Mouse (Mus musculus): Measurements from ENCODE around the gene Xrcc4. TPM values are rescaled to one million over a fixed set of nuclear protein-coding genes. Genes with fewer than 3 reads are reported as not detected.
"Not testable (repeated sequence)": the region's sequence is repeated elsewhere in the genome, so short reads cannot be mapped to it uniquely, and the experiment has no call there.

The Xrcc4 gene
- polyA plus RNA-seq, 1 experiment from 2014 or later = 11.8 TPM

GRCm38 (mm10) chr13:89780276-89780675 lies 309.1 kb downstream of the Xrcc4 start:
- no peak for DNase-seq (ENCODE audit: low spot score)
- WGBS = 50% methylated on average over 3 of the region's 3 CpGs
- no peak for ATAC-seq (replicated peaks; ENCODE audit: low FRiP score)
- no peaks in the 10 kb centered on the region for H3K27me3 ChIP-seq (ENCODE audit: control insufficient read depth, insufficient read depth, low read length)
- H3K4me1 ChIP-seq (replicated peaks; ENCODE audit: control insufficient read depth, insufficient read depth, low read length) = peaks cover 2% of the 10 kb centered on the region; the same call in 1 of the 2 replicates
- no peak overlapping the region for H3K27ac ChIP-seq (ENCODE audit: low read depth, low read length)
- H3K4me2 ChIP-seq (ENCODE audit: low read depth, low read length, severe bottlenecking) = no peak overlapping the region
- H3K9ac ChIP-seq (ENCODE audit: low read length) = no peak overlapping the region
- H3K36me3 ChIP-seq (ENCODE audit: control insufficient read depth, insufficient read depth, low read length) = no peaks in the 10 kb centered on the region
- H3K9me3 ChIP-seq (ENCODE audit: control insufficient read depth, low read length) = no peaks in the 10 kb centered on the region
- H3K4me3 ChIP-seq (ENCODE audit: low read depth, low read length) = no peak overlapping the region

GRCm38 (mm10) chr13:89779208-89779911 lies 310.0 kb downstream of the Xrcc4 start:
- 0 out of 2 replicates have a peak overlapping the region, but pooled peaks have one; percentile 51 for H3K27ac ChIP-seq (ENCODE audit: low read depth, low read length)
- peak; percentile 79 for ATAC-seq (replicated peaks; ENCODE audit: low FRiP score)
- peak; percentile 69 for DNase-seq (ENCODE audit: low spot score)
- H3K27me3 ChIP-seq (ENCODE audit: control insufficient read depth, insufficient read depth, low read length) = no peaks in the 10 kb centered on the region
- H3K4me1 ChIP-seq (replicated peaks; ENCODE audit: control insufficient read depth, insufficient read depth, low read length) = peaks cover 2% of the 10 kb centered on the region; the same call in 1 of the 2 replicates
- H3K9me3 ChIP-seq (ENCODE audit: control insufficient read depth, low read length) = no peaks in the 10 kb centered on the region
- 58% methylated on average over 7 of the region's 7 CpGs for WGBS
- no peaks in the 10 kb centered on the region for H3K36me3 ChIP-seq (ENCODE audit: control insufficient read depth, insufficient read depth, low read length)
- no peak overlapping the region for H3K4me2 ChIP-seq (ENCODE audit: low read depth, low read length, severe bottlenecking)
- H3K9ac ChIP-seq (ENCODE audit: low read length) = no peak overlapping the region
- H3K4me3 ChIP-seq (ENCODE audit: low read depth, low read length) = no peak overlapping the region

- no peak overlapping the region for H3K27ac ChIP-seq (ENCODE audit: low read depth, low read length)
- no peaks in the 10 kb centered on the region for H3K27me3 ChIP-seq (ENCODE audit: control insufficient read depth, insufficient read depth, low read length)
- H3K4me2 ChIP-seq (ENCODE audit: low read depth, low read length, severe bottlenecking) = no peak overlapping the region
- DNase-seq (ENCODE audit: low spot score) = no peak
- 38% methylated on average over 1 of the region's 1 CpGs for WGBS
- no peaks in the 10 kb centered on the region for H3K36me3 ChIP-seq (ENCODE audit: control insufficient read depth, insufficient read depth, low read length)
- no peaks in the 10 kb centered on the region for H3K9me3 ChIP-seq (ENCODE audit: control insufficient read depth, low read length)
- peak; percentile 37; the same call in 1 of the 2 replicates for ATAC-seq (replicated peaks; ENCODE audit: low FRiP score)
- H3K4me1 ChIP-seq (replicated peaks; ENCODE audit: control insufficient read depth, insufficient read depth, low read length) = peaks cover 2% of the 10 kb centered on the region; the same call in 1 of the 2 replicates
- H3K9ac ChIP-seq (ENCODE audit: low read length) = no peak overlapping the region
- no peak overlapping the region for H3K4me3 ChIP-seq (ENCODE audit: low read depth, low read length)
Observed at GRCm38 (mm10) chr13:89777764-89778163, 311.6 kb downstream of the Xrcc4 start.

GRCm38 (mm10) chr13:89777146-89777545 lies 312.3 kb downstream of the Xrcc4 start:
- no peaks in the 10 kb centered on the region for H3K36me3 ChIP-seq (ENCODE audit: control insufficient read depth, insufficient read depth, low read length)
- H3K9me3 ChIP-seq (ENCODE audit: control insufficient read depth, low read length) = no peaks in the 10 kb centered on the region
- no peak overlapping the region for H3K4me2 ChIP-seq (ENCODE audit: low read depth, low read length, severe bottlenecking)
- WGBS = 67% methylated on average over 1 of the region's 1 CpGs
- no peak overlapping the region for H3K27ac ChIP-seq (ENCODE audit: low read depth, low read length)
- H3K4me3 ChIP-seq (ENCODE audit: low read depth, low read length) = no peak overlapping the region
- no peaks in the 10 kb centered on the region for H3K27me3 ChIP-seq (ENCODE audit: control insufficient read depth, insufficient read depth, low read length)
- ATAC-seq (replicated peaks; ENCODE audit: low FRiP score) = no peak
- peaks cover 2% of the 10 kb centered on the region; the same call in 1 of the 2 replicates for H3K4me1 ChIP-seq (replicated peaks; ENCODE audit: control insufficient read depth, insufficient read depth, low read length)
- no peak for DNase-seq (ENCODE audit: low spot score)
- no peak overlapping the region for H3K9ac ChIP-seq (ENCODE audit: low read length)

GRCm38 (mm10) chr13:89766551-89766950 lies 322.9 kb downstream of the Xrcc4 start:
- Histone ChIP-seq H3K9me3 (ENCODE audit: control insufficient read depth, low read length) (no peaks in the 10 kb centered on the region), H3K36me3 (ENCODE audit: control insufficient read depth, insufficient read depth, low read length) (no peaks in the 10 kb centered on the region), H3K4me2 (ENCODE audit: low read depth, low read length, severe bottlenecking) (no peak overlapping the region), H3K9ac (ENCODE audit: low read length) (no peak overlapping the region), H3K4me3 (ENCODE audit: low read depth, low read length) (no peak overlapping the region), H3K27me3 (ENCODE audit: control insufficient read depth, insufficient read depth, low read length) (no peaks in the 10 kb centered on the region), H3K27ac (ENCODE audit: low read depth, low read length) (no peak overlapping the region), H3K4me1 (replicated peaks; ENCODE audit: control insufficient read depth, insufficient read depth, low read length) (no peaks in the 10 kb centered on the region)
- no peak for ATAC-seq (replicated peaks; ENCODE audit: low FRiP score)
- 77% methylated on average over 1 of the region's 1 CpGs for WGBS
- no peak for DNase-seq (ENCODE audit: low spot score)

- WGBS = 95% methylated on average over 3 of the region's 3 CpGs
- ATAC-seq (replicated peaks; ENCODE audit: low FRiP score) (no peak), DNase-seq (ENCODE audit: low spot score) (no peak)
- Histone ChIP-seq H3K27ac (ENCODE audit: low read depth, low read length) (no peak overlapping the region), H3K4me1 (replicated peaks; ENCODE audit: control insufficient read depth, insufficient read depth, low read length) (no peaks in the 10 kb centered on the region), H3K36me3 (ENCODE audit: control insufficient read depth, insufficient read depth, low read length) (no peaks in the 10 kb centered on the region), H3K9me3 (ENCODE audit: control insufficient read depth, low read length) (no peaks in the 10 kb centered on the region), H3K4me3 (ENCODE audit: low read depth, low read length) (no peak overlapping the region), H3K4me2 (ENCODE audit: low read depth, low read length, severe bottlenecking) (no peak overlapping the region), H3K9ac (ENCODE audit: low read length) (no peak overlapping the region), H3K27me3 (ENCODE audit: control insufficient read depth, insufficient read depth, low read length) (no peaks in the 10 kb centered on the region)
Observed at GRCm38 (mm10) chr13:89765966-89766365, 323.4 kb downstream of the Xrcc4 start.

GRCm38 (mm10) chr13:89762339-89762738 lies 327.1 kb downstream of the Xrcc4 start:
- no peaks in the 10 kb centered on the region for H3K36me3 ChIP-seq (ENCODE audit: control insufficient read depth, insufficient read depth, low read length)
- no peaks in the 10 kb centered on the region for H3K4me1 ChIP-seq (replicated peaks; ENCODE audit: control insufficient read depth, insufficient read depth, low read length)
- H3K27me3 ChIP-seq (ENCODE audit: control insufficient read depth, insufficient read depth, low read length) = no peaks in the 10 kb centered on the region
- no peak overlapping the region for H3K27ac ChIP-seq (ENCODE audit: low read depth, low read length)
- DNase-seq (ENCODE audit: low spot score) = no peak
- WGBS = 88% methylated on average over 3 of the region's 3 CpGs
- ATAC-seq (replicated peaks; ENCODE audit: low FRiP score) = no peak
- H3K4me3 ChIP-seq (ENCODE audit: low read depth, low read length) = no peak overlapping the region
- H3K9me3 ChIP-seq (ENCODE audit: control insufficient read depth, low read length) = no peaks in the 10 kb centered on the region
- no peak overlapping the region for H3K9ac ChIP-seq (ENCODE audit: low read length)
- no peak overlapping the region for H3K4me2 ChIP-seq (ENCODE audit: low read depth, low read length, severe bottlenecking)

- no peaks in the 10 kb centered on the region for H3K27me3 ChIP-seq (ENCODE audit: control insufficient read depth, insufficient read depth, low read length)
- H3K9me3 ChIP-seq (ENCODE audit: control insufficient read depth, low read length) = no peaks in the 10 kb centered on the region
- DNase-seq (ENCODE audit: low spot score) (no peak), ATAC-seq (replicated peaks; ENCODE audit: low FRiP score) (no peak)
- no peaks in the 10 kb centered on the region for H3K4me1 ChIP-seq (replicated peaks; ENCODE audit: control insufficient read depth, insufficient read depth, low read length)
- H3K4me3 ChIP-seq (ENCODE audit: low read depth, low read length) = no peak overlapping the region
- no peak overlapping the region for H3K4me2 ChIP-seq (ENCODE audit: low read depth, low read length, severe bottlenecking)
- no peak overlapping the region for H3K9ac ChIP-seq (ENCODE audit: low read length)
- H3K27ac ChIP-seq (ENCODE audit: low read depth, low read length) = no peak overlapping the region
- no peaks in the 10 kb centered on the region for H3K36me3 ChIP-seq (ENCODE audit: control insufficient read depth, insufficient read depth, low read length)
Observed at GRCm38 (mm10) chr13:89756347-89756746, 333.1 kb downstream of the Xrcc4 start.

GRCm38 (mm10) chr13:89750562-89750961 lies 338.8 kb downstream of the Xrcc4 start:
- not testable (repeated sequence) for H3K36me3 ChIP-seq (ENCODE audit: control insufficient read depth, insufficient read depth, low read length); H3K4me3 ChIP-seq (ENCODE audit: low read depth, low read length); H3K27ac ChIP-seq (ENCODE audit: low read depth, low read length); H3K27me3 ChIP-seq (ENCODE audit: control insufficient read depth, insufficient read depth, low read length); H3K9me3 ChIP-seq (ENCODE audit: control insufficient read depth, low read length); H3K4me1 ChIP-seq (replicated peaks; ENCODE audit: control insufficient read depth, insufficient read depth, low read length); DNase-seq (ENCODE audit: low spot score); H3K4me2 ChIP-seq (ENCODE audit: low read depth, low read length, severe bottlenecking); H3K9ac ChIP-seq (ENCODE audit: low read length); ATAC-seq (replicated peaks; ENCODE audit: low FRiP score)
- 13% methylated on average over 3 of the region's 3 CpGs for WGBS
